Mouse (Mus musculus): ENCODE results near the gene Gm17349.

DNA sequence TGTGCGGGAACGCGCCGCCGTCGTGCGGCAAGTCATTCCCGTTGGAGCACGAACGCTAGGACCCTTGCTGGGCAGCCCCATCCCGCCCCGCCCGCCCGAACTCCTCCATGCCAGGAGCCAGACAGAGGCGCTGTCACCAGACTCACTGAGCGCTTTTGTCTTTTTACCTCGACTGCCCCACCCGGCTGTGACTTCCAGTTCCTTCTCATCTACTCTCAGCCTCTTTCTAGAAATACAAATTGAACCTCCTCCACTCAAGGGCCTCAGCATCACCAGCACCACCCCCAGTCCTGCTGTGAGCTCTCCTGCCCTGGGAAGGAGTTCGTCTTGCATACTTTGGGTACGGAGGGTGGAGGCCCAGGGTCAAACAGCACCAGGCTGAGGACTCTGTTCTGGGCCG, 51.4 kb downstream of the Gm17349 start:
- TF ChIP-seq POLR2A (IDR thresholded peaks at IDR 0.05; ENCODE audit: extremely low read depth, insufficient read depth, low read length) (no peak), CTCF (IDR thresholded peaks at IDR 0.05; ENCODE audit: low read depth, low read length) (no peak)

Data from liver, adult 2 months (tissue).